Mouse (Mus musculus) lung, adult 2 months (tissue): Measurements from ENCODE around the gene Mmp1b.

Source experiments
- CTCF ChIP-seq: fragments of 200-500 bp; IDR thresholded peaks from 2 replicates; pipeline ENCODE4 v1.5.1; 2011; ENCODE audit warnings: mild to moderate bottlenecking, low read length, control low read depth; ENCODE audit not compliant: insufficient read depth
- POLR2A ChIP-seq: fragments of 200-500 bp; IDR thresholded peaks from 2 replicates; pipeline ENCODE4 v1.6.1; 2011; ENCODE audit warnings: low read depth, mild to moderate bottlenecking, control low read depth, low read length, borderline replicate concordance; ENCODE audit errors: extremely low read depth

- TF ChIP-seq CTCF (no peak), POLR2A (no peak)
These were observed 56.0 kb downstream of the Mmp1b start for GRCm38 (mm10) chr9:7331847-7332246.
